Mouse (Mus musculus) liver, embryonic 14.5 days (tissue): ENCODE measurements around the gene Pcyt1a.

Experiments used
- CTCF ChIP-seq: IDR thresholded peaks from 2 replicates; pipeline ENCODE4 v1.5.1; 2016; ENCODE audit warnings: antibody characterized with exemption, low read depth, control low read depth
- EP300 ChIP-seq: IDR thresholded peaks from 2 replicates; pipeline ENCODE4 v1.6.1; 2016; ENCODE audit warnings: antibody characterized with exemption, low read depth

DNA sequence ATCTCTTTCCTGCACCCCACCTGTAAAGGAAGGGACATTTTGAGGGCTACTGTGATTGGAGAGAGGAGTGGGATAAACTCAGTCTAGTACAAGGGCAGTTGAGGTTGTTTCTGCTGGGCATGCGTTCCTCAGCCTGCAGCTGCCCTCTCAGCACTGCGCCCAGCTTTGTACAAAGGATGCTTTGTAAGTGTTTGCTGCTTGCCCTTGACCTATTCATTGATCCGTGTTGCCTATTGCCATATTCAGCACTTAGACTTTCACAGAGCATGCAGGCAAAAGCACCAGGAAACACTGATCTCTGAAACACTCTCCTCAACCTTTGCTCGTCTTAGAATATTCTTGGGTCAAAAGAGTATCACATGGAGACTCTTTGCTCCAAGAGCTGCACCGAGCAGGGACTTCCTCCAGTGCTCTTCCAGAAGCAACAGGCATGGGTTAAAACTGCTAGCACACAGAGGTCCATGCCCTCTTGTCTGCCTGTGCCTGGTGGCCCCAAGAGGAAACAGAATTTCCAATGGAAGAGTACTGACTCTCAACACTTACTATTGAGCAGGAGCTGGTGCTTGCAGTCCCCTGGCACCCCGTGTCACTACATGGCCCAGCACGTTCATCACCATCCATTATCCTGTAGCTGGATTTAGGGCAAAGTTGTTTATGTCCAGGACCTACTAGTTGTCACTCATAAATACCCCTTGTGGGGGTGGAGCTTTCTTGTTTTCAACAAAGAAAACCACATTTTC lies 41.7 kb downstream of the Pcyt1a start:
- TF ChIP-seq CTCF (no peak), EP300 (no peak)
